Mouse (Mus musculus): ENCODE data around the gene Fkbp7. TPM values are rescaled to one million over a fixed set of nuclear protein-coding genes. Genes with fewer than 3 reads are reported as not detected.
A peak's percentile ranks its signal among the peaks of the same experiment; 100 is the strongest.
"Not testable (repeated sequence)": the region's sequence is repeated elsewhere in the genome, so short reads cannot be mapped to it uniquely, and the experiment has no call there.

Gene Fkbp7
- polyA plus RNA-seq, 1 experiment from 2014 or later = 67.6 TPM

- H3K27ac ChIP-seq = peak within 1 kb of the TSS; percentile 93
- DNase-seq (ENCODE audit: low spot score) = peak; percentile 99
- H3K4me2 ChIP-seq (ENCODE audit: low read length) = peak within 1 kb of the TSS; percentile 90
- TF ChIP-seq CTCF (IDR thresholded peaks at IDR 0.05; ENCODE audit: low read depth) = 0 out of 2 replicates have a peak, but pooled peaks have one; percentile 9
- H3K4me3 ChIP-seq (replicated peaks; ENCODE audit: low read depth, low read length) = peak within 1 kb of the TSS; percentile 78
- peak within 1 kb of the TSS; percentile 88 for H3K9ac ChIP-seq (ENCODE audit: low read depth, low read length)
- no peaks in the 10 kb centered on the region for H3K9me3 ChIP-seq (replicated peaks; ENCODE audit: low read length)
- peaks cover 5% of the 10 kb centered on the region; the same call in 1 of the 2 replicates for H3K4me1 ChIP-seq (replicated peaks; ENCODE audit: insufficient read depth, low read length)
- no peaks in the 10 kb centered on the region for H3K27me3 ChIP-seq (ENCODE audit: insufficient read depth, low read length)
- under 1% methylated on average over 35 of the region's 42 CpGs for WGBS
- peak; percentile 99 for ATAC-seq (replicated peaks; ENCODE audit: low FRiP score, low read depth)
- no peaks in the 10 kb centered on the region for H3K36me3 ChIP-seq (ENCODE audit: insufficient read depth, low read length)
These were observed 24.9 kb downstream of the Fkbp7 start, which contains the start of the genes Prkra and Pjvk for GRCm38 (mm10) chr2:76647883-76648570. Gene Prkra, minus strand, starts transcription at chr2:76648015. Gene Pjvk, plus strand, starts transcription at chr2:76648476.

DNA sequence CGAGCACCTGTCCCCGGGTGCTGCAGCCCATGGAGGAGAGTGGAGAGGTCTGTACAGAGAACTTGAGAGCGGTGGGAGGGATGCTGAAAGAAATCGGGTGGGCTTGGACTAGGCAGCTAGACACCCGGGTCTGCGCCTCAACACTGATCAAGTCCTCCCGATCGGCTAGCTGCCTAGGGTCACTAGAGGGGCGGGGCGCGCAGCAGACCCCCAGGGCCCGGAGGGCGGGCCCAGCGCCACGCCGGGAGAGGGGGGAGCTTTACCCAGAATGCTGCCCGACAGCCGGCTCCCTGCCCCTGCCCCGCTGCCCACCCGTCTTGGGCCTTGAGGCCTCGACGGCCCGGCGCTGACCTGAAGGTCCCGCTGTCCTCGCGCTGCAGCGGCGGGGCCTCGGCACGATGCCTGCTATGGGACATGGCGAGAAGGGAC, 25.5 kb downstream of the Fkbp7 start:
- WGBS = under 1% methylated on average over 29 of the region's 32 CpGs
- TF ChIP-seq CTCF (IDR thresholded peaks at IDR 0.05; ENCODE audit: low read depth) = no peak
- H3K4me1 ChIP-seq (replicated peaks; ENCODE audit: insufficient read depth, low read length) = peaks cover 5% of the 10 kb centered on the region; the same call in 1 of the 2 replicates
- DNase-seq (ENCODE audit: low spot score) (peak; percentile 62), ATAC-seq (replicated peaks; ENCODE audit: low FRiP score, low read depth) (peak; percentile 59)
- peak overlapping the region; percentile 93 for H3K27ac ChIP-seq
- no peaks in the 10 kb centered on the region for H3K9me3 ChIP-seq (replicated peaks; ENCODE audit: low read length)
- peak overlapping the region; percentile 88 for H3K9ac ChIP-seq (ENCODE audit: low read depth, low read length)
- peak overlapping the region; percentile 78 for H3K4me3 ChIP-seq (replicated peaks; ENCODE audit: low read depth, low read length)
- peak overlapping the region; percentile 90 for H3K4me2 ChIP-seq (ENCODE audit: low read length)
- 0 out of 2 replicates have a peak, but pooled peaks cover under 1% of the 10 kb centered on the region for H3K36me3 ChIP-seq (ENCODE audit: insufficient read depth, low read length)
- no peaks in the 10 kb centered on the region for H3K27me3 ChIP-seq (ENCODE audit: insufficient read depth, low read length)

DNA sequence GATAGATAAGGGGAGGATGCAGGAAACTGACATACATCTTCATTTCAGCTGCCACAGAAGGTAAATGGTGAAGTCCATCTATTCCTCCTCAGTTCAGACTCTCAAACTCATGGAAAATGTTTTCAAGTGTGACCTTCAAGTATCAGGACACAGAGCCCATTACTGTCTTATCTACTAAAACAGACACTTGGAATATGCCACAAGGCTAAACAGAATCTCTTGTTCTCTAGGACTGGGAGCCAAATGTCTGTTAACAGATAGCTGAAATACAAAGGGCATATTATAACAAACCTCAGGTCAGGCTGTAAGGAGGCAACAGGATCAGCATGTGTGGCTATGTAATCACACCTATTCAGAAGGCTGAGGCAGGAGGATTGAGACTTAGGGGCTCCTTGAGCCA, 29.1 kb downstream of the Fkbp7 start:
- no peak overlapping the region for H3K27ac ChIP-seq
- peaks cover 22% of the 10 kb centered on the region for H3K36me3 ChIP-seq (ENCODE audit: insufficient read depth, low read length)
- H3K27me3 ChIP-seq (ENCODE audit: insufficient read depth, low read length) = no peaks in the 10 kb centered on the region
- H3K9me3 ChIP-seq (replicated peaks; ENCODE audit: low read length) = no peaks in the 10 kb centered on the region
- DNase-seq (ENCODE audit: low spot score) = no peak
- ATAC-seq (replicated peaks; ENCODE audit: low FRiP score, low read depth) = no peak
- H3K4me3 ChIP-seq (replicated peaks; ENCODE audit: low read depth, low read length) = no peak overlapping the region
- H3K9ac ChIP-seq (ENCODE audit: low read depth, low read length) = no peak overlapping the region
- TF ChIP-seq CTCF (IDR thresholded peaks at IDR 0.05; ENCODE audit: low read depth) = no peak
- peaks cover 3% of the 10 kb centered on the region; the same call in 1 of the 2 replicates for H3K4me1 ChIP-seq (replicated peaks; ENCODE audit: insufficient read depth, low read length)
- H3K4me2 ChIP-seq (ENCODE audit: low read length) = no peak overlapping the region

GRCm38 (mm10) chr2:76639637-76640036, 33.3 kb downstream of the Fkbp7 start:
- Histone ChIP-seq H3K9me3 (replicated peaks; ENCODE audit: low read length) (no peaks in the 10 kb centered on the region), H3K27me3 (ENCODE audit: insufficient read depth, low read length) (no peaks in the 10 kb centered on the region), H3K4me3 (replicated peaks; ENCODE audit: low read depth, low read length) (no peak overlapping the region), H3K27ac (no peak overlapping the region), H3K9ac (ENCODE audit: low read depth, low read length) (no peak overlapping the region), H3K36me3 (ENCODE audit: insufficient read depth, low read length) (peaks cover 42% of the 10 kb centered on the region), H3K4me2 (ENCODE audit: low read length) (no peak overlapping the region), H3K4me1 (replicated peaks; ENCODE audit: insufficient read depth, low read length) (no peaks in the 10 kb centered on the region)
- whole genome bisulfite sequencing = 92% methylated on average over 2 of the region's 2 CpGs
- DNase-seq (ENCODE audit: low spot score) (no peak), ATAC-seq (replicated peaks; ENCODE audit: low FRiP score, low read depth) (no peak)
- no peak for TF ChIP-seq CTCF (IDR thresholded peaks at IDR 0.05; ENCODE audit: low read depth)

- Histone ChIP-seq H3K27me3 (ENCODE audit: insufficient read depth, low read length) (no peaks in the 10 kb centered on the region), H3K9ac (ENCODE audit: low read depth, low read length) (no peak overlapping the region), H3K4me2 (ENCODE audit: low read length) (no peak overlapping the region), H3K4me1 (replicated peaks; ENCODE audit: insufficient read depth, low read length) (no peaks in the 10 kb centered on the region), H3K27ac (no peak overlapping the region), H3K4me3 (replicated peaks; ENCODE audit: low read depth, low read length) (no peak overlapping the region), H3K36me3 (ENCODE audit: insufficient read depth, low read length) (peaks cover 63% of the 10 kb centered on the region), H3K9me3 (replicated peaks; ENCODE audit: low read length) (no peaks in the 10 kb centered on the region)
- 92% methylated on average over 4 of the region's 4 CpGs for WGBS
- TF ChIP-seq CTCF (IDR thresholded peaks at IDR 0.05; ENCODE audit: low read depth) = no peak
- ATAC-seq (replicated peaks; ENCODE audit: low FRiP score, low read depth) = no peak
- no peak for DNase-seq (ENCODE audit: low spot score)
These were observed 41.3 kb downstream of the Fkbp7 start for GRCm38 (mm10) chr2:76631600-76631999.

DNA sequence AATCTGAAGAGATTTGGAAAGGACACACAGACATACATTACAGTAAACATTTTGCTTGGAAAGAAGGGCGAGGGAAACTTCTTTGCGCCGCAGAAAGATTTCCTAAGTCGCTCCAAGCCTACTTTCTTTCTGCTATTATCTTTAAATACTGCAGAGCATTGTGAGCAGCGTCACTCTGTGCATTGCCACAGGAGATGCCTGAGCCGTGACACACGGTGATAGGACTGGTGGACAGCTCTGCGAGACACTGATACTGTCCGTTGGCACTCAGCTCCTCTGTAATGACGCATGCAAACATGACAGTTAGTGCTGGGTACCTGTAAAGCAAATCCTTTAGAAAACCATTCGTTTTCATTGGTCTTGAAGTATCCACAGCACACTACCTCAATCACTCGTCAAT, 42.6 kb downstream of the Fkbp7 start:
- Histone ChIP-seq H3K4me3 (replicated peaks; ENCODE audit: low read depth, low read length) (no peak overlapping the region), H3K4me2 (ENCODE audit: low read length) (no peak overlapping the region), H3K4me1 (replicated peaks; ENCODE audit: insufficient read depth, low read length) (no peaks in the 10 kb centered on the region), H3K36me3 (ENCODE audit: insufficient read depth, low read length) (peaks cover 54% of the 10 kb centered on the region), H3K27me3 (ENCODE audit: insufficient read depth, low read length) (no peaks in the 10 kb centered on the region), H3K9me3 (replicated peaks; ENCODE audit: low read length) (no peaks in the 10 kb centered on the region), H3K27ac (no peak overlapping the region), H3K9ac (ENCODE audit: low read depth, low read length) (no peak overlapping the region)
- 94% methylated on average over 12 of the region's 12 CpGs for WGBS
- no peak for TF ChIP-seq CTCF (IDR thresholded peaks at IDR 0.05; ENCODE audit: low read depth)
- ATAC-seq (replicated peaks; ENCODE audit: low FRiP score, low read depth) (no peak), DNase-seq (ENCODE audit: low spot score) (no peak)

DNA sequence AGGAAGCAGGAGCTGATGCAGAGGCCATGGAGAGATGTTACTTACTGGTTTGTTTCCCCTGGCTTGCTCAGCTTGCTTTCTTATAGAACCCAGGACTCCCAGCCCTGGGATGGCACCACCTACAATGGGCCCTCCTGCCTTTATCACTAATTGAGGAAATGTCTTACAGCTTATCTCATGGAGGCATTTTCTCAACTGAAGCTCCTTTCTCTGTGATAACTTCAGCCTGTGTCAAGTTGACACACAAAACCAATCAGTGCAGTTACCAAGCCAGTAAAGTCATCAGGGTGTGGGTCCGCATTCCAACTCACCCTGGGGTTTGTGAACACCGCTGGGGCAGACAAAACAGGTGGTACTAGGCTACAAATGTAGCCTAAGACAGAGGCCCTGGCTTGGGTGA, 50.6 kb downstream of the Fkbp7 start:
- not testable (repeated sequence) for DNase-seq (ENCODE audit: low spot score); ATAC-seq (replicated peaks; ENCODE audit: low FRiP score, low read depth); H3K27me3 ChIP-seq (ENCODE audit: insufficient read depth, low read length); H3K27ac ChIP-seq; H3K4me2 ChIP-seq (ENCODE audit: low read length); H3K4me3 ChIP-seq (replicated peaks; ENCODE audit: low read depth, low read length); H3K4me1 ChIP-seq (replicated peaks; ENCODE audit: insufficient read depth, low read length); H3K9me3 ChIP-seq (replicated peaks; ENCODE audit: low read length); H3K9ac ChIP-seq (ENCODE audit: low read depth, low read length)
- WGBS = 93% methylated on average over 2 of the region's 2 CpGs
- H3K36me3 ChIP-seq (ENCODE audit: insufficient read depth, low read length) = peaks cover 20% of the 10 kb centered on the region

All from kidney, postnatal 0 days (tissue).